Mouse (Mus musculus): ENCODE data around the gene Irf7. TPM values are rescaled to one million over a fixed set of nuclear protein-coding genes. Genes with fewer than 3 reads are reported as not detected.

Gene Irf7
- polyA plus RNA-seq, 1 experiment from 2014 or later, result 1.4 TPM

DNA sequence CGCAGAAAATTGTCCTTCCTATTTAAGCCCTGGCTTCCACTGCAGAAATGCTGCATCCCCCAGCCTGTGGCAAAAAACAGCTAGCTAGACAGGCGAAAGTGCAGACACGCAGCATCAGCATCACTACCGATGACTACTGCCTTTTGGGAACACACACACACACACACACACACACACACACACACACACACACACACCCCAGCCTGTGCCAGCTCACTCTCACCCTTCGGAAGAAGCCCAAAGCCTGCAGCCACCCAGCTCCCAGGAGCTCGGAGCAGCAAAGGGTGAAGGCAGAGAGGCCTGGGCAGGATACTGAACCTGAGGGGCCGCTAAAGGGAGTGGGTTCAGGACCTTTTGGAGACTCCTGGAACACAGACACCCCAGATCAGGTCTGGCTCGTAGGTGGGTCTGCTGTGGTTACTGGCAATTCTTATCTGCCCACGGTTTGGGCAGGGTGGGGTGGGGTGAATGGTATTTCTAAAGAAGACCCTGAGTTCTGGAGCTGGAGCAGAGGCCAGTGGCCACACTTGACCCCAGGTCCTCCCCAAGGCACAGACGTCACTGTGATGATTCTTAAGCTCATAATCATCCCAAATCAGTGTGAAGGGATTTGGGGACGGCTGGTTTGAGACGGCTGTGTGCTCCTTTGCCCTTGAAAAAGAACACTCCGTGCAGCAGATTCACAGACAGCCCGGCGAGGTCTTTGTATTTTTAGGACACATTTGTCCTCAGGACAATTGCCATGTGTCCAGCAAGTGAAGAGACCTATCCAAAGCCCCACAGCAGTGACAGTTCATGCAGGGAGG is 26.5 kb upstream of the Irf7 start:
- H3K27me3 ChIP-seq, result peaks cover 72% of the 10 kb centered on the region
- peak overlapping the region; percentile 84 for H3K4me2 ChIP-seq
- 30% methylated on average over 15 of the region's 15 CpGs for WGBS
- peaks cover 31% of the 10 kb centered on the region for H3K4me1 ChIP-seq (replicated peaks)
- H3K36me3 ChIP-seq, result peaks cover 15% of the 10 kb centered on the region
- no peak overlapping the region for H3K27ac ChIP-seq (replicated peaks)
- peak; percentile 54 for ATAC-seq (ENCODE audit: low read depth)
- H3K9me3 ChIP-seq, result no peaks in the 10 kb centered on the region
- H3K4me3 ChIP-seq, result peak overlapping the region; percentile 49
- H3K9ac ChIP-seq, result peak overlapping the region; percentile 71; the same call in 1 of the 2 replicates

DNA sequence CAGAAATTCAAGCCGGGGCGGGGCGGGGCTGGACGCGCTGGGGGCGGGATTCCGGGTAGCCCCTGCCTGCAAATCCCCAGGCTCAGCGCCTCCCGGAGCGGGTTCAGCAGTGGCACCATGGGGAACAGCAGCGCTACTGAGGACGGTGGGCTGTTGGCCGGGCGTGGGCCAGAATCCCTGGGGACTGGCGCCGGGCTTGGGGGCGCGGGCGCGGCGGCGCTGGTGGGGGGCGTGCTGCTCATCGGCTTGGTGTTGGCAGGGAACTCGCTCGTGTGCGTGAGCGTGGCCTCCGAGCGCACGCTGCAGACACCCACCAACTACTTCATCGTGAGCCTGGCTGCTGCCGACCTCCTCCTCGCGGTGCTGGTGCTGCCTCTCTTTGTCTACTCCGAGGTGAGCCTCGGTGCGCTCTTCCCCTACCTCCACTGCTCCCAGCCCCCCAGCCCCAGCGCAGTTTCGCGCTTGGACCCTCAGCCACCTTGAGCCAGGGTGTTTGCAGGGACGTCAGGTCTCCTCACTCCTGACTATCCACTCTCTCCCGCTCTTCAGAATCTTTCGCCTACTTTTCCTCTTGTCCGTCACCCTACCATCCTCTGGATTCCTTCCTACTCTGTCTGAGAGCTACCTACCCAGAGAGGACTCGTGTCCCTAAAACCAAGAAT is 25.8 kb upstream of the Irf7 start, which contains the start of gene Drd4:
TSS of gene Drd4 (plus strand) at position 86 of the 662 bp plus-strand sequence.
- no peak within 1 kb of the TSS for H3K27ac ChIP-seq (replicated peaks)
- peak; percentile 70 for ATAC-seq (ENCODE audit: low read depth)
- H3K9me3 ChIP-seq, result no peaks in the 10 kb centered on the region
- H3K4me1 ChIP-seq (replicated peaks), result peaks cover 31% of the 10 kb centered on the region
- peak within 1 kb of the TSS; percentile 84 for H3K4me2 ChIP-seq
- peaks cover 8% of the 10 kb centered on the region for H3K36me3 ChIP-seq
- H3K27me3 ChIP-seq, result peaks cover 72% of the 10 kb centered on the region
- WGBS, result 2% methylated on average over 46 of the region's 46 CpGs
- peak within 1 kb of the TSS; percentile 71 for H3K9ac ChIP-seq
- H3K4me3 ChIP-seq, result peak within 1 kb of the TSS; percentile 49

DNA sequence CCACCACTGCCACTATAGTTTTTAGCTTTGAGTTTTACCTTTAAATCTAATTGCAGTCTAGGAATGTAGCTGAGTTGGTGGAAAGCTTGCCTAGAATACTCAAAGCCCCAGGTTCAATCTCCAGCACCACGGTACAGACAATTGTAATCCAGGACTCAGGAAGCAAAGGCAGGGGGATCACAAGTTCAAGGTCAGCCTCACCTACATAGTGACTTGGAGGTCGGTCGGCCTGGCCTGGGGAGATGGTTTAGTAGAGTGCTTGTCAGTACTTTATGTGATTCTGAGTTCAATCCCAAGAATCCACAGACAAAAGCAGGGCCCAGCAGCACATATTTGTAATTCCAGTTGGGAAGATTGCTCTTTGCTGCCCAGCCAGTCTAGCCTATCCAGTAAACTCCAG is 21.8 kb upstream of the Irf7 start:
- no peak for ATAC-seq (ENCODE audit: low read depth)
- no peaks in the 10 kb centered on the region for H3K36me3 ChIP-seq
- peaks cover 37% of the 10 kb centered on the region for H3K27me3 ChIP-seq
- H3K9me3 ChIP-seq, result no peaks in the 10 kb centered on the region
- H3K9ac ChIP-seq, result no peak overlapping the region
- H3K4me3 ChIP-seq, result no peak overlapping the region
- peaks cover 15% of the 10 kb centered on the region for H3K4me1 ChIP-seq (replicated peaks)
- no peak overlapping the region for H3K4me2 ChIP-seq
- H3K27ac ChIP-seq (replicated peaks), result no peak overlapping the region
- WGBS, result 88% methylated on average over 3 of the region's 3 CpGs

DNA sequence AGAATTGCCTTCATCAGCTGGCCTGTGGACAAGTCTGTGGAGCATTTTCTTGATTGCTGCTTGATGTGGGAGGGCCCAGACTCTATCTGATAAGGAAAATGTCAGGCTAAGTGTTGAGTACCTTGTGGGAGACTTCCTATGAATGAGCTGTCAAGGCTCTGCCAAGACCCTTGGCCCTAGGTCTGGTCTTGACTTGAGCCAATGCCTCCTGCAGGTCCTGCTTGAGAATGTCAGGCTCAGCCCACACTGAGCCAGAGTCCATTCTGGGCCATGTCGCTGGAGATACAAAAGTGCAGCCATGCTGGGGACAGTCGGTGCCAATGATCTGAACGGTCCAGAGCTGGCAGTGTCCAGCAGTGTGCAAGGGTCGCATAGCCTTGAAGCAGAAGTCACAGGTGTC is 16.5 kb upstream of the Irf7 start:
- Histone ChIP-seq H3K4me1 (replicated peaks) (peaks cover 11% of the 10 kb centered on the region; the same call in 1 of the 2 replicates), H3K27me3 (peaks cover 19% of the 10 kb centered on the region), H3K4me2 (no peak overlapping the region), H3K9me3 (no peaks in the 10 kb centered on the region), H3K27ac (replicated peaks) (no peak overlapping the region), H3K4me3 (no peak overlapping the region), H3K9ac (no peak overlapping the region), H3K36me3 (no peaks in the 10 kb centered on the region)
- no peak for ATAC-seq (ENCODE audit: low read depth)
- 84% methylated on average over 4 of the region's 4 CpGs for WGBS

DNA sequence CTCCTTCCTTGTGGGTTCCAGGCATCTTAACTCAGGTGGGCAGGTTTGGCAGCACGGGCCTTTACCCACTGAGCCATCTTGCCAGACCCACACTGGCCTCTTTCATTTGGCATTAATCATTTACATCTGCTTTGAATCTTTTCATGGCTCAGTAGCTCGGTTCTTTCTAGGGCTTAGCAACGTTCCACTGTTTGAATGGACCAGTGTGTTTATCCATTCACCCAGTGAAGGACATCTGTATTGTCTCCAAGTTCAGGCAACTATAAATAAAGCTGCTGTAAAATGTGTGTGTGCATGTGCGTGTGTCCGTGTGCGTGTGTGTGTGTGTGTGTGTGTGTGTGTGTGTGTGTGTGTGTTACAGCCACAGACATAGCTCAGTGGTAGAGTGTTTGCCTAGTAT is 15.2 kb upstream of the Irf7 start:
- WGBS, result 52% methylated on average over 6 of the region's 6 CpGs
- Histone ChIP-seq H3K4me1 (replicated peaks) (peaks cover 11% of the 10 kb centered on the region; the same call in 1 of the 2 replicates), H3K27me3 (peaks cover 23% of the 10 kb centered on the region), H3K4me2 (no peak overlapping the region), H3K36me3 (no peaks in the 10 kb centered on the region), H3K9ac (no peak overlapping the region), H3K9me3 (no peaks in the 10 kb centered on the region), H3K4me3 (no peak overlapping the region), H3K27ac (replicated peaks) (no peak overlapping the region)
- no peak for ATAC-seq (ENCODE audit: low read depth)

GRCm38 (mm10) chr7:141278766-141279590 is 12.7 kb upstream of the Irf7 start, which contains the start of gene Sct:
TSS of gene Sct (minus strand) at chr7:141279133.
- Histone ChIP-seq H3K36me3 (no peaks in the 10 kb centered on the region), H3K27me3 (peaks cover 28% of the 10 kb centered on the region), H3K9me3 (no peaks in the 10 kb centered on the region), H3K4me2 (peak within 1 kb of the TSS; percentile 92), H3K4me3 (peak within 1 kb of the TSS; percentile 46), H3K4me1 (replicated peaks) (peaks cover 11% of the 10 kb centered on the region; the same call in 1 of the 2 replicates), H3K27ac (replicated peaks) (no peak within 1 kb of the TSS), H3K9ac (peak within 1 kb of the TSS; percentile 65)
- WGBS, result 2% methylated on average over 41 of the region's 46 CpGs
- peak; percentile 79 for ATAC-seq (ENCODE audit: low read depth)

- H3K27me3 ChIP-seq, result peaks cover 28% of the 10 kb centered on the region
- no peak overlapping the region for H3K4me3 ChIP-seq
- peak overlapping the region; percentile 92; the same call in 1 of the 2 replicates for H3K4me2 ChIP-seq
- H3K9ac ChIP-seq, result peak overlapping the region; percentile 65
- H3K36me3 ChIP-seq, result no peaks in the 10 kb centered on the region
- no peak overlapping the region for H3K27ac ChIP-seq (replicated peaks)
- 81% methylated on average over 11 of the region's 11 CpGs for WGBS
- no peaks in the 10 kb centered on the region for H3K9me3 ChIP-seq
- ATAC-seq (ENCODE audit: low read depth), result peak; percentile 10; the same call in 1 of the 2 replicates
- peaks cover 11% of the 10 kb centered on the region; the same call in 1 of the 2 replicates for H3K4me1 ChIP-seq (replicated peaks)
These were observed 11.7 kb upstream of the Irf7 start for GRCm38 (mm10) chr7:141277701-141278678.

GRCm38 (mm10) chr7:141276546-141276945 is 10.3 kb upstream of the Irf7 start, which contains the start of gene Cdhr5:
TSS of gene Cdhr5 (minus strand) at chr7:141276786.
- H3K36me3 ChIP-seq, result no peaks in the 10 kb centered on the region
- peaks cover 28% of the 10 kb centered on the region for H3K27me3 ChIP-seq
- H3K9me3 ChIP-seq, result no peaks in the 10 kb centered on the region
- no peak within 1 kb of the TSS for H3K4me2 ChIP-seq
- H3K4me3 ChIP-seq, result no peak within 1 kb of the TSS
- 22% methylated on average over 11 of the region's 11 CpGs for WGBS
- peaks cover 11% of the 10 kb centered on the region; the same call in 1 of the 2 replicates for H3K4me1 ChIP-seq (replicated peaks)
- H3K27ac ChIP-seq (replicated peaks), result no peak within 1 kb of the TSS
- no peak for ATAC-seq (ENCODE audit: low read depth)
- H3K9ac ChIP-seq, result no peak within 1 kb of the TSS; the same call in 1 of the 2 replicates

GRCm38 (mm10) chr7:141275356-141275755 is 9.1 kb upstream of the Irf7 start:
- Histone ChIP-seq H3K9me3 (no peaks in the 10 kb centered on the region), H3K27me3 (peaks cover 28% of the 10 kb centered on the region), H3K4me1 (replicated peaks) (peaks cover 11% of the 10 kb centered on the region; the same call in 1 of the 2 replicates), H3K9ac (no peak overlapping the region), H3K4me2 (no peak overlapping the region), H3K27ac (replicated peaks) (no peak overlapping the region), H3K36me3 (no peaks in the 10 kb centered on the region), H3K4me3 (no peak overlapping the region)
- no peak for ATAC-seq (ENCODE audit: low read depth)
- WGBS, result 85% methylated on average over 9 of the region's 9 CpGs

DNA sequence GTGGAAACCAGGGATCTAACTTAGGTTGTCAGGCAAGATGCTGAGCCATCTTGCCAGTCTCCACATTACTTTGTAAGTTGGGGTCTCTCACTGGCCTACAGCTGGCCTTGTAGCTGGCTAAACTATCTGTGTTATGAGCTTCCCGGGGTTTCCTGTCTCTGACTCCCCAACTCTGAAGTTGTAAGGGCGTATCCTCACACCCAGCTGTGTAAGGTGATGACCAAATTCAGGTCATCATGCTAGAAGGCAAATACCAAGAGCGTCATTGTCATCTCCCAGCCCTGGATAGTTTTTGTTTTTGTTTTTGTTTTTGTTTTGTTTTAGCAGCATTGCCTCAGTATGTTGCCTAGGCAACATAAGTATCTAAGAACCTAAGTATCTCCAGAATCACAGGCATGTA is 4.3 kb upstream of the Irf7 start:
- WGBS, result 83% methylated on average over 3 of the region's 3 CpGs
- Histone ChIP-seq H3K27me3 (no peaks in the 10 kb centered on the region), H3K4me1 (replicated peaks) (peaks cover 10% of the 10 kb centered on the region), H3K4me3 (no peak overlapping the region), H3K9ac (no peak overlapping the region), H3K9me3 (no peaks in the 10 kb centered on the region), H3K36me3 (no peaks in the 10 kb centered on the region), H3K4me2 (no peak overlapping the region), H3K27ac (replicated peaks) (no peak overlapping the region)
- ATAC-seq (ENCODE audit: low read depth), result no peak

DNA sequence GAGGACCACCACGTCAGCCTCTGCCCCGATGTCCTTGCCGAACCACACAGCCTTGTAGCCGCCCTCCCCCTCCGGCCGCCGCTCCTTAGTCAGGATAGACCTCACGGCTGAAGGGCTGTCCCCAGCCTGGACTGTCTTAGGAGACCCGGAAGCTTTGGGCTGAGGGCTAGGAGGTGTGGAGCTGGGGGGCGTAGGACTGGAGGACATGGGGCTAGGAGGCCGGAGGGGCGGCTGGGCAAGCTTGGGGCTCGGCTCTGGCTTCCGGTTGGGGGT is 2.9 kb upstream of the Irf7 start:
- ATAC-seq (ENCODE audit: low read depth), result no peak
- WGBS, result 84% methylated on average over 14 of the region's 14 CpGs

More for the DNA sequence above, 2.9 kb upstream of the Irf7 start:
- Histone ChIP-seq H3K9me3 (no peaks in the 10 kb centered on the region), H3K9ac (no peak overlapping the region), H3K4me3 (no peak overlapping the region), H3K27ac (replicated peaks) (no peak overlapping the region), H3K27me3 (no peaks in the 10 kb centered on the region), H3K4me1 (replicated peaks) (peaks cover 18% of the 10 kb centered on the region), H3K36me3 (0 out of 2 replicates have a peak, but pooled peaks cover 6% of the 10 kb centered on the region), H3K4me2 (no peak overlapping the region)
